Mouse (Mus musculus) left cerebral cortex, postnatal 14 days (tissue): Measurements from ENCODE around the gene Spock1. TPM values are rescaled to one million over a fixed set of nuclear protein-coding genes. Genes with fewer than 3 reads are reported as not detected.
"Not testable (repeated sequence)": the region's sequence is repeated elsewhere in the genome, so short reads cannot be mapped to it uniquely, and the experiment has no call there.

Experiments
- DNase-seq, 2 experiments: peaks; one replicate each; pipeline ENCODE4 v3.0.0; 2021 to 2022; ENCODE audit warnings: low spot score in 2 of 2, mixed read lengths in 1 of 2
- intact Hi-C: fragments of 180-260 bp; cut with DNase I; formaldehyde crosslinking; loops from one replicate; pipeline ENCODE4 v1.15.1; 2025
- total RNA-seq, 2 experiments: library from RNA; stranded (reverse); gene quantifications; 2 replicates each; pipeline ENCODE4 v1.2.3; 2021

The Spock1 gene
- total RNA-seq, 2 experiments from 2014 or later: 297 to 320 TPM

DNA sequence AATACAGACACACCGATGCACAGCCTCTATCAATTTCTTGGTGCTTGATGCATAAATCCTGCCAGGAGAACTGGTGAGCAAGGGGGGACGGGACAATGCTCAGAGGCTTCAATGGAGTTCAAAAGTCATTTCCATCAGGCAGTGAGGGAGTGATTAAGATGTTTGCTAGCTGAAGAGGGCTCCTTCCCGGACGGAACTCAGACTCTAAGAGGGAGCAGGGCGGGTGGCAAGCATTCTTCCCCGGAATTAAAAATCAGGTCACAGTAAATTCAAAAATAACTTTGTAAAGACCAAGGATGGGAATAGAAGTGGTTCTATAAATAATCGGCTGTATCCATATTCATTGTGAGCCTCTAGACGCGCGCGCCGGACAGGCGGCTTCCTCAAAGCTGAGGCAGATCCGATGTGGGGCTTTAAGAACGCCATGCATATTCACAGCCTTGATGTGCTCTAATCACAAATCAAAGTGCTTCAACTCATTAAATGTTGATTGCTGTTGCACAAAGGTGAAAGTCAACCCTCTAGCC, 270.5 kb downstream of the Spock1 start:
- peak in 1 of 2 experiments; percentile 40 for DNase-seq
- intact Hi-C loops: loop anchor here (5.0 to 10.0 kb wide), 2 partner anchors 113 to 270 kb away; partner anchors contain the start of gene Spock1

DNA sequence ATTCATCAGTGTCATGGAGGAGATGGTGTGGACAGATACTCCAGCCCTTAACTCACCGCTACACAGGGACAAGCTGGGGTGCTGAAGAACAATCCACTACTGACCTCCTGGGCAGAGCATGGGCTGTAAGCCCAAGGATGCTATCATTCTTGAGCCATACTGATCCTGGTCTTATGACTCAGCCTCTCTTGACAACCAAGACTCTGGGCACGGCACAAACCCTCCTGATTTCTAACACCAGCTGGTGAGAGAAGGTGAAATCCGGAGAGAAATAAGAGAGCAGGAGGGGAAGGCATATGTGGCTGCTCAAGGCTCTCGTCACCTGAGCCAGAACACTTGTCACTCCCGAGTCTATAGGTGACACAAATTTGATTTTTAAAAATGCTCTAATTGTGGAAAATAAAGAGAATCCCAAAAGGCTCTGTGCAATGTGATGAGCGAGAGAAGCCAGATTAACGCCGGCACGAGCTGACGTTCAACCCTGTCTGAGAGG, 271.0 kb downstream of the Spock1 start:
- intact Hi-C loops: loop anchor here (5.0 to 10.0 kb wide), 2 partner anchors 112 to 270 kb away; partner anchors contain the start of gene Spock1
- no peak for DNase-seq

DNA sequence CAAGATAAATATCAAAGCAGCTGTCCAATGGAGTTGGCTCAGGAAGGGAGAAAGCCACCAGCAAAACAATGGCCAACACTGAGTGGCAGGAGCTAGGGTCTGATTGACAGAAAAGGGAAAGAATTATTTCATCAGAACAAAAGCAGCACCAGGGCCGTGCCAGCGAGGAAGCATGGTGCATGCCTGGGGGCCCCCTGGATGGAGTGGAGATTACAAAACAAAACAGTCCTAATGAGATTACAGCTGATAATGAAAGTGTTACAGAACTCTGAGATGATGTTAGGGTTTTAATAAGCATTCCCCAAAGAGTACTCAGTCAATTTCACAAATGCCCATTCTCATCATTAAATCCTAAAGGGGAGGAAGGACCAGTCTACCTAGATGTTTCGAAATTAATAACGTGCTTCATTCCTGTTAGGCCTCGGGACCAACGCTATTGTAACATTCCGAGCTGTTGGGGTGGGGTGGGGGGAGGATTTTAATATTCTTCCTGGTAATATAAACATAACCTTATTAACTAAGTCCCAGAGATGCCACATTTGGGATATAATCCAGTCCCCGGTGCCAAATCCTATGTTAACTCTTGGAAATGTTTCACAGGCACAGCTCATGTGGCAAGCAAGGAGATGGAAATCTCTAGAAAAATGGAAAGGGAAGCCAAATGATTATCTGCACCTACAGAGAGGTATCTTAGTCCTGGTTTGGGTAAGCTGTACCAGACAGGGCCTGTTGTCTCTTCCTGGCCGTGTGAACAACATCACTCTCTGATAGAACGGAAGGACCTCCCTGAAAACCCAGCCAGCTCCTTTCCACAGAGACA, 271.7 kb downstream of the Spock1 start:
- intact Hi-C loops: loop anchor here (5.0 to 10.0 kb wide), 2 partner anchors 112 to 271 kb away; partner anchors contain the start of gene Spock1
- DNase-seq: no peak

DNA sequence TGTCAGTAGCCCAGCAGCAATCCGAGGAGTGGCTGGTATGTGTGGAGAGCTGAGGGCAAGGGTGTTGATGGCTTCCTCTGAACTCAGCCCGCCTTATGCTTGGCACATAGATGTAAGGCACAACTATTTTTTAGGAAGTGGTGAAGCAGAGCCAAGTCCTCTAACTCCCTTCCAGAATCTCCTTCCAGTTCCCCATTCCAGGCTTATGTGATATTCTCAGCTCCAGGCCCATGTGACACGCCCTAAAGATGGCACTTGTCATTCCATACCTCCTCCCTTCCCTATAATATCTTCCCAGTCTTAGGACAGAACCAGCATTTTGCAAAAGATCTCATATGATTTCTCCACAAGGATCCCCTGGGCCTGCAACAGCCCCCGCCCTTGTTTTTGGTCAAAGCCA, 277.6 kb downstream of the Spock1 start:
- intact Hi-C loops: loop anchor here (10.0 kb wide), 1 partner anchor 106 kb away; no protein-coding TSS in a partner anchor
- DNase-seq: no peak

DNA sequence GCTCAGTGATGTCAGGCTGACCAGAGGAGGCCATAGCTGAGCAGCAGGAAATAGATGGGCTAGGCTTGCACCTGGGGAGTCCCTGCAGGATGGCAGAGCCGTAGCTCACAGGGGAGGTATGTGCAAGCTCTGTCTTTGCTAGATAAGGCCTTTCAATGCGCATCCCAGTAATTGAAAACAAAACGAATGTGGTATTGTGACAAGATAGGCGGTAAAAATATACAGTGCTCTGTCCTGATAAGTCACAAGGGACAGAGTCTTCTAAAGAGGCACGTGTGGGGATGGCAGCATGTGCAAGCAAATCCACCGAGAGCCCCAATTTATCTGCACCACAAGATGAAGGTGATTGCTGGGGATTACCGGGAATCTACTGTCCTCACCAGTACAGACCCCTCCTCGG, 279.9 kb downstream of the Spock1 start:
- no peak for DNase-seq
- intact Hi-C loops: no loop called here

DNA sequence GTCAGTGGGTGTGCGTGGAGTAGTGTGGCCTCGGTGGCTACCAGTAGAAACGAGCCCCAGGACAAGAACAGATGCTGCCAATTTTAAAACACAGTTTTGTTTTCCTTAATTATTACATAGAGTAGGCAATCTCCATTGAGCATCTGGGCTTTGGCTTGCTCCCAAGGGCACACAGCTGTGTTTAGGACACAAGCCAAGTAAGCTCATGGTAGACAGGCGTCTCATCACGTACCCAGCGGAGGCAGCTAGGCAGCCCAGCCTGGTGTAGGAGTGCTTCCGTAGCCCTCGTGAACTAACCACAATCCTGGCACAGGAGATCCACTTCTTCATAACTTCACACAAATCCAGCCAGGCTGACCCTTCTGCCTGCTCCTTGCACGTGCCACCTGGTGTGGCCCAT, 281.7 kb downstream of the Spock1 start:
- DNase-seq: peak in 1 of 2 experiments; percentile 20
- intact Hi-C loops: no loop called here

DNA sequence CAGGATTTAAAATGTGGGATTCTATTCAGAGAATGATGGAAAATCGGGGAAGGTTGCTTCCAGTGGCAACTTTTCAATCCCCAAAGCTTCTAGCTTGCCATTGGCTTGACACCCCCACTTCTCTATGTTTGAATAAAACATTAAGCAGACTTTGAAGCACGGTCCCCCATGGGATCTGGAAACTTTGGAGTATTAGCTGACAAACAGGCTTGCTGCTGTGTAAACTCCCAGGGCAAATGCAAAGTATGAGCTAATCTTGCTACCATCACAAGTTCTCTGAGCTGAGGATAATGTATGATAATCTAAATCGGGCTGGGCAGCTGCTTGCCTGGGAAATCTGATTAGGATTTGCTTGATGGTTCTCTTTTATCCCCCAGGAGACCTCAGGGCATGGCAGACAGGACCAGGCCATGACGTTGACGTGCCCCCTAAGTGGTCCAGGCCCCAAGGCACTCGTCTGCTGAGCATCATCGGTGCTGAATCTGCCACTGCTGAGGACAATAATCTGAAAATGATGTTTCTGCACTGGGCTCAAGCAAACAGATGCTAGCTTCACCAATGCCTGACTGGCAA, 284.1 kb downstream of the Spock1 start:
- intact Hi-C loops: no loop called here
- no peak for DNase-seq

DNA sequence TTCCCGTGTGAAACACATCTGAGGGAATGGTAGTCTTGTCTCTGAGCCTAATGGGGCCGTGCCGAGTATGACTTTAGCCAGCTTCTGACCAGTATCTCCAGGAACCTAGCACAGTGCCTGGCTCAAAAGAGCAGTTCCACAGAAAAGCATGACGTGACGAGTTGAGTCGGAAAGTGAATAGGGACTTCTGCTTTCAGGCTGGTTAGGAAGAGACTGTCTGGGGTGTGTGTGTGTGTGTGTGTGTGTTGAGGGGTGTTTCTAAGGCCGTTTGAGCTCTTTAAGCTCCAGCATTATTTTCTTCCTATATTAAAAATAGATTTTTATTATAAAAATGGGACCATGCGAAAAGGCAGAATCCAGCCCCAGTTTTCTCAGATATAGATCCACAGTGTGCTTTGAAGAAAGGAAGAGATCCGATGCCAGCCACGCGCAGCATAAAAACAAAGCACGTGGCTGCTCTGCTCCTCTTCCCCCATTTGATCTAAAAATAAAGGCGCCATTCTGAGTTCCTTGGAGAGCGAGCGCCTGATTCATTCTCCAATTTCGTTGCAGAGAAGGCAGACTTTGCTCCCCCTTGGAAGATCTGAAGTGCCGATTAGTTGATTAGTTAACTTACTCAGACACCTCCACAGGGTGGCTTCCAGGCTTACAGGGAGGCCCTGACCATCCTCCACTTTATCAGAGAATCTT, 288.9 kb downstream of the Spock1 start:
- intact Hi-C loops: no loop called here
- peak; percentile 78 to 84 for DNase-seq

DNA sequence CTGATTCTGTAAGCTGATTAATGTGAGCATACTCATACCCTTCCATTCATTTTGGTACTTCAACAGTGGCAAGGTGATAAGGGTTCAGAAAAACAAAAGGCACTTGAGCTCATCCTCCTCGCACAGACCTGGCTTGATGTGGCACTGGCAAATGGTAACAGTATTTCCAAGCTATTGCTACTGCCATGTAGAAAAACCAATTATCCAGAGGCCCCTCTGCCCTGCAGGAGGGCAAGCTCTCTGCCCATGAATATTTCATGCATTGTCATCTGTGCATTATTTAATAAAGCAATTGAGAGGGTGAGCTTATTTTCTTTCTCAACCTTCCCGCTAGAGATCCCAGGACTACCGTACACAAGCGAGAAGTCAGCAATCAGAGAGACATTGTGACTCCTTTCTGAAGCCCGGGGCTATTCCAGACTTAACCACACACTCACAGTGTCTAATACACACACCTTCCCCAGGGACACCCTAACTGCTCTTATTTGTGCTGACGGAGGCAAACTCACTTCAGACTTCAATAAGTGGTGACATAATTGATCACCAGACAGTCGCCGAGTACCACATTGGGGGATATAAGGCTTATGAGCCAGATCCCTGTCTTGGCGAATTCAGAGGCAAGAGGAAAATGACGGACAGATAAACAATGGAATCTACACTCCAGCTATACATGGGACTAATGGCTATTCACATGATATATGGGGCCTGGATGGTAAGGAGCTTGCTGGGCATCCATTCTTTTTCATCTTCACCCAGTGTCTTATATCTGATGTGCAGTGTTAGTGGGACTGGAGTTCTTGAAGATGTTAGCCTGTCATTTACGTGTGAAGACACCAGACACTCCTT, 296.6 kb downstream of the Spock1 start:
- DNase-seq: no peak
- intact Hi-C loops: no loop called here

DNA sequence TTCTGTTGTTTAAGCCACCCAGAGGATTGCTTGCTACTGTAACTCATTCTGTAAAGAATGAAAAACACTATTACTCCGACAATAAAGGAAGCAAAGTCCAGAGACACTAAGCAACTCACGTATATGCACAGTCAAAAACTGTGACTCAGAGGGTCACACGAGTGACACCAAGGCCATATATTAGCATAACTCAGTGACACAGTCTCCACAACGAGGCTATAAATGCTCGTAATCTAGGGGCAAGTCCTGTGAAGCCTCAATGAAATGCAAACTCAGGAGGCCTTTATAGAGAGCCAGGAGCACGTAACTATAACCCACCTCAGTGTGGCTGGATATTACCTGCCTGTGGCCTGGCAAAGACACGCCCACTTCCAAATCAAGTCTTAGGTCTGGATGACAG, 298.2 kb downstream of the Spock1 start:
- intact Hi-C loops: no loop called here
- DNase-seq: no peak

DNA sequence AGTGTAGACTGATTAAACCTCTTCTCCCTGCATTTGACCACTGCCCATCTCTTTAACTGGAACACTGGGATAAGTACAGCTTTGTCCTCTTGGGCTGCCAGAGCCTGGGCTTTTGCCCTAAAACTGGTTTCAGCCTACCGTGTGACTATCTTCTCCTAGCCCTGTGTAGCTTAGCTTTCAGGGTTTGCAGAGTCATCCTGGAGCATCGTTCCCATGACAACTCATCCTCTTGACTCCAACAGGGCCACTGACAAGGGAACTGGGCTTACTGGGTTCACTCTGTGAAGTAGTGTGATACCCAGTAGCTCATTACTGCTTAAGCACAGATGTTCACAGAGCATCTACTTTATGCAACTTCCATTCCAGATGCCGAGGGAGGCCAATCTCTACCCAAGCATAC, 303.7 kb downstream of the Spock1 start:
- intact Hi-C loops: no loop called here
- no peak for DNase-seq

DNA sequence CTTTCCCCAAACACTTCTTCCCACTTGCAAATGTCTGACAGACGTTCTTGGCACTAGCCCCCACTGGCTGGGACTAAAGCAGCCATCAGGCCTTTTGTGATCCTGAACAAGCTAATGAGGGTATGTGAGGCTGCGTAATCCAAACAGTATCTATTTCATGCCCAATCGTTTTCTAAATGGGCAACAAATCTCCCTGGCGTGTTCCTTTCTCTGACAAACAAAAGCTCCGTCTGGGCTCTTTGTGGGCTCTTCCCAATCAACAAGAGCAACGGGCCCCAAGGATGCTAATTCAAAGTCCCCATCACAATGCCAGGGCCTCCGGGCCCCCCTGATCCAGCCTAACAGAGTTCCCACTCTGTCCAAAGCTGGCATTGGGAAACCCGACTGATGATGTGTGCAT, 304.9 kb downstream of the Spock1 start:
- no peak for DNase-seq
- intact Hi-C loops: no loop called here

DNA sequence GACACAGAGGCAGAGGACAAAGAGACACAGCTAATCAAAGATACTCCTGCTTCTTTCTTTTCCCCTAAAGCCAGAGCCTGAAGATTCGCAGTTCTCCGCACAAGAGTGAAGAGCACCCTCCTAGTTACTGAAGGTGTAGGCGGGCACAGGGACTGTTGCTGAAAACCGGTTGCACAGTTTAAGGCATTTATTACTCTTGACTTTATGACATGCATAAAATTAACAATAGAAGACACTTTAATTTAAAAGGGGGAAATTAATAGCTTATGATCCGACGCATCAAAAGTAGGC, 312.4 kb downstream of the Spock1 start:
- no peak for DNase-seq
- intact Hi-C loops: no loop called here

DNA sequence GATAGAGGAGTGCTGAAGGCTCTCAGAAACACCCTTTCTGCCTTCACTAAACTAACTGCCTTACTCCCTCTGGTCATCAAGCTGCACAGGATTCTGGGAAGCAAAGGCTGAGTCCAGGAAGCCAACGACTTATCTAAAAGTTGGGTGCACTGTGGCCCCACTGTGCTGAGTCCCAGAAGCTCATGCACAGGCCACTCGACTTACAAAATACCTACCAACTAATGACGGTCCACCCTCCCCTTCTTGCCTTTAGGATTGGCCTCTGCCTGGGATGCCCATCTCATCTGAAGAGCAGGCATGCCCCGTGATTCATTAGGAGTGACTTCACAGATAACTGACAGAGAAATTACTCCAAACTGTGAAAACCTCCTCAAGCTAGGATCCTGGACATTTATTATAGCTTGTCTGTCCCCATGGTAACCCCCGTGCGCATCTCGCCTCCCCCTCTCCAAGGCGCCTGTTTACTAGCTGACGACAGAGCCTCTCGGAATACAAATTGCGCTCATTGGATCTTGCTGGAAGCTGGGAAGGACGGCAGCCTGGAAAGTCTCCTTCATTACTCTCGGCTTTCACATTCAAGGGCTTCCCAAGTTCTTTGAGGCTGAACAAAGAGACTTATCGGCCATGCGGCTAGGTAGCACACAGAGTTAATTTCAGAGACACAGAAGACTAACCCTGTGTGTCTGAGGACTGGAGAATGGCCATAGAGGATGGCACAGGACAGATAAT, 312.9 kb downstream of the Spock1 start:
- intact Hi-C loops: no loop called here
- peak; percentile 72 to 89 for DNase-seq

DNA sequence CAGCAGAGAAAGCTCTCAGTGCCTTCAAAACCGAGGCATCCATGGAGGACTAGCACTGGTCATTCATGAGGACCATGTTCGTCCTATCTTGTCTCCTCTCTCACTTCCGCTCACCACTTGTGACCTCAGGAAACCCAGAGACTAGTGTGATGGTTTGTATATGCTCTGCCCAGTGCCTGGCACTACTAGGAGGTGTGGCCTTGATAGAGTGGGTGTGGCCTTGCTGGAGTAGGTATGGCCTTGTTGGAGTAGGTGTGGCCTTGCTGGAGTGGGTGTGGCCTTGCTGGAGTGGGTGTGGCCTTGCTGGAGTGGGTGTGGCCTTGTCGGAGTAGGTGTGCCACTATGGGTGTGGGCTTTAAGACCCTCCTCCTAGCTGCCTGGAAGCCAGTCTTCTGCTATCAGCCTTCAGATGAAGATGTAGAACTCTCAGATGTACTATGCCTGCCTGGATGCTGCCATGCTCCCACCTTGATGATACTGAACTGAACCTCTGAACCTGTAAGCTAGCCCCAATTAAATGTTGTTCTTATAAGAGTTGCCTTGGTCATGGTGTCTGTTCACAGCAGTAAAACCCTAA, 318.7 kb downstream of the Spock1 start:
- intact Hi-C loops, DNase-seq: not testable (repeated sequence)

DNA sequence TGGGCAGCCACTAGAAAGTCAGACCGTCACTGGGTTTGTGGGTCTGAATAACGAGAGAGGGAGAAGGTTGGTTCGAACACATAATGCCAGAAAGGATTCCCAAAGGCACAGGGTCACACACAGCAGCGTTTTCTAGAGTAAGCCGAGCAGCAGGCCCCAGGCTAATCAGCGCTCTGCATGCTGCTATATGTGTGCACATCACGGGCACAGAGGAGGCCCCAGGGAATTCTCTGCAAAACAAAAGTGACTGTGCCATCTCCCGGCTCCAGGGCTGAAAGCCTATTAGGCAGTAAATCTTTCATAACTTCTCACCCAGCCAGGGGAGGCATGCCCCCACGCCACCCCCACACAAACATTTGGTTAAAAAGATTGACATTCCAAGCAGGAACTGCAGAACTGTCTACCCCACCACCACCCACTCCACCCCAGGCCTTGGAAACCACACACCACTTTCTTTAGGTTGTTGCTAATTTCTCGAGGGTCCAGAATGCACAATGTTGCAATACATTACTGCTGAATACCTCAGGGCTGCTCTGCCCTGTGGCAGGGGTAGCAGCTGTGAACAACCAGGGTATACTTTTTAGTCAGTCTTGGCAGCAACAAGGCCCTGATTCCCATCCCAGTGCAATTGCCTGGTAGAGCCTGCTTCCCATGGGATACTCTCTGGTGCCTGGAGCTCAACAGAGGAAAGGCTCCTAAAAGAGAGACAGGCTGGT, 319.4 kb downstream of the Spock1 start:
- DNase-seq: peak in 1 of 2 experiments; percentile 12

DNA sequence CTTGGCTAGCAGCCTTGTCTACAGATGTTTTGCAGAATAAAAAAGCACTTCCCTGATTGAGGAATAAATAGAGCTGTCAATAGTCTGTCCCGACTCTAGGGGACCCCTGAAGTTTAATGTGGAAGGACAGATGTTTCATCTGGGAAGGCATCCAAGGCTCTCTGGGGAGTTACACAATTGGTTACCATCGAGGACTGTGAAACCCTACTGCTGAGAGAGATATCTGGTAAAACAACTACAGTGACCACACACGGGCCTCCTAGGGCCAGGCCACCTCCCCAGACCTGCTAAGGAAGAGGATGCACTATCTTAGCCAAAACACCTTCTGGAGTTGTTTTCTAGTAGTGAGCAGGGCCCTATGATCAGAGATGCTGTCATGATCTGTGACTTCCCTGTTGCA, 323.0 kb downstream of the Spock1 start:
- intact Hi-C loops: no loop called here
- DNase-seq: no peak

More for the DNA sequence above, 319.4 kb downstream of the Spock1 start:
- intact Hi-C loops: no loop called here
